Mouse (Mus musculus) embryonic fibroblast, embryonic 13.5 days (primary cell): ENCODE measurements around the gene Avil.

ENCODE experiments used
- CTCF ChIP-seq: IDR thresholded peaks from 2 replicates; pipeline ENCODE4 v1.5.1; 2011; ENCODE audit warnings: mild to moderate bottlenecking, control low read depth, low read length, moderate library complexity, borderline replicate concordance; ENCODE audit not compliant: insufficient read depth
- POLR2A ChIP-seq: IDR thresholded peaks from 2 replicates; pipeline ENCODE4 v1.6.1; 2011; ENCODE audit warnings: low read depth, mild to moderate bottlenecking, control low read depth, low read length, moderate library complexity

DNA sequence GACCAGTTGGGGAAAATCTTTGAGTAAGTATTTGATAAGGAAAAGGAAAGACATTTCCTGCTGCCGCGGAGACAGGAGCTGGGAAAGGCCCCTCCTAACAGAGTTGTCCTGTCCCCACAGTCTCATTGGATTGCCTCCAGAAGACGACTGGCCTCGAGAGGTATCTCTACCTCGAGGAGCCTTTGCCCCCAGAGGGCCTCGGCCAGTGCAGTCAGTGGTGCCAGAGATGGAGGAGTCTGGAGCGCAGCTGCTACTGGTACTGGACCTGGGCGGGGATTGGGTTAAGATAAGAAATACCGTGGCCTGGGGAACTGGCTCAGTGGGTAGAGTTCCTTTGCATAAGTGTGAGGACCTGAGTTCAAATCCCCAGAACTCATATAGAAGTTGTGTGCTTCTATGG, 65.5 kb downstream of the Avil start:
- no peak for TF ChIP-seq POLR2A
- no peak for TF ChIP-seq CTCF
